Mouse (Mus musculus): ENCODE measurements at regions not wholly inside any gene's neighbourhood (a gene's known extent, or its start where the extent isn't known, plus 50 kb on each side); places are given as distances from the start of the nearest gene placed in this dataset.

DNA sequence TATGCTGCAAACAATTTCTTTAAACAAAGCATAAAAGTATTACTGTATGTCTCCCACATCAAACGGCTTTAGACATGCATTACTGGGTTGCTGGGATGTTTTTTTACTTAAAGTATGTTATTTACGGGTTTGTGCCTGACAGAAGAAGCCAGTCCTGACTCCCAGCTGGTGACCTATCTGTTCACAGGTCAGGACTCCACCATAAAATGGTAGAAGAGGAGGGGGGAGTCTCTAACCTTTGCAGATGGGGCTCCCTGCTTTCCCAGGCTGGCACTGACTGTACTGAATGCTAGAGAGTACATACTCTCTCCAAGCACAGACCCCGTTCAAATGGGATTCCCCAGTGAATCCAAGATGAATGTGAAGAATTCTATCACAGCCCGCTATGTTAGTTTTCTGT is 124.4 kb upstream of the Cadm1 start:
- no peak for ATAC-seq (replicated peaks; ENCODE audit: low FRiP score, low TSS enrichment, low read depth)
- Histone ChIP-seq H3K9ac (ENCODE audit: low read length) (no peak overlapping the region), H3K4me1 (replicated peaks; ENCODE audit: control insufficient read depth, insufficient read depth, low read length) (peaks cover 10% of the 10 kb centered on the region; the same call in 1 of the 2 replicates), H3K27ac (ENCODE audit: low read depth) (no peak overlapping the region), H3K9me3 (ENCODE audit: control insufficient read depth, low read length) (no peaks in the 10 kb centered on the region), H3K4me3 (ENCODE audit: low read depth, low read length) (no peak overlapping the region), H3K36me3 (ENCODE audit: control insufficient read depth, insufficient read depth, low read length) (no peaks in the 10 kb centered on the region), H3K4me2 (ENCODE audit: low read length) (no peak overlapping the region), H3K27me3 (replicated peaks; ENCODE audit: control insufficient read depth, insufficient read depth, low read length) (no peaks in the 10 kb centered on the region)
- no peak for DNase-seq (ENCODE audit: low spot score)
- 64% methylated on average over 4 of the region's 4 CpGs for WGBS

DNA sequence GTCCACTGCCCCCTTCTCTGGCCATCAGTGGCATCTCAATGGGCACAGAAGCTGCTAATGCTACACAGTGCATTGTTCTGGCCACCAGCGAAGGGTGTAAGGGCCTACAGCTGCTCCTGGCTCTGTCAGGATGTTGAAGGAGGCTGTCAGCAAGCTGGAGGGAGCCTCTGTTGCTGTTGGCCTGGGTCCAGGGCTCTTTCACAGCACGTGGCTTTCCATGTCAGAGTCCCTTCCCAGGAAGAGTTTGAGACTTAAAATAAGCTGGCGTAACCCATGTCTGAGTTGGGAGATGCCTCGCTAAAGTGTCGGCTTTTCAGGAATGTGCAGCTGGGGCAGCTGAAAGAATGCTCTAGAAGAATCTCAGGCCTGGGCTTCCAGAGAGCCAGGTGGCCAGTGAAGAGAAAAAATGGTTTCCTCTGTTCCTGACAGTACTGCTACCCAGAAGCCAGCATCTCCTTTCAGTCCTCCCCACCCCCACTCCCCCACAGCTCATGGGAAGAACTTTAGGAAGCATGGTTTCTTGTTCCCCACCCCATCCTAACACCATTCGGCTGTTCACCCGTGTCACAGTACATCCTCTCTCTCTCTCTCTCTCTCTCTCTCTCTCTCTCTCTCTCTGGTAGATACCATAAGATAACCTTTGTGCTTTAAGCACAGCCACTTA is 122.8 kb upstream of the Cadm1 start:
- H3K9ac ChIP-seq (ENCODE audit: low read length), result no peak overlapping the region
- H3K36me3 ChIP-seq (ENCODE audit: control insufficient read depth, insufficient read depth, low read length), result no peaks in the 10 kb centered on the region
- no peaks in the 10 kb centered on the region; the same call in 1 of the 2 replicates for H3K27me3 ChIP-seq (replicated peaks; ENCODE audit: control insufficient read depth, insufficient read depth, low read length)
- ATAC-seq (replicated peaks; ENCODE audit: low FRiP score, low TSS enrichment, low read depth) (peak; percentile 74; the same call in 1 of the 2 replicates), DNase-seq (ENCODE audit: low spot score) (peak; percentile 72)
- no peak overlapping the region for H3K4me3 ChIP-seq (ENCODE audit: low read depth, low read length)
- no peaks in the 10 kb centered on the region for H3K9me3 ChIP-seq (ENCODE audit: control insufficient read depth, low read length)
- H3K4me2 ChIP-seq (ENCODE audit: low read length), result no peak overlapping the region
- WGBS, result 21% methylated on average over 7 of the region's 7 CpGs
- peaks cover 10% of the 10 kb centered on the region; the same call in 1 of the 2 replicates for H3K4me1 ChIP-seq (replicated peaks; ENCODE audit: control insufficient read depth, insufficient read depth, low read length)
- 0 out of 2 replicates have a peak overlapping the region, but pooled peaks have one; percentile 28 for H3K27ac ChIP-seq (ENCODE audit: low read depth)

- no peak overlapping the region for H3K9ac ChIP-seq (ENCODE audit: low read length)
- no peak for ATAC-seq (replicated peaks; ENCODE audit: low FRiP score, low TSS enrichment, low read depth)
- no peaks in the 10 kb centered on the region; the same call in 1 of the 2 replicates for H3K27me3 ChIP-seq (replicated peaks; ENCODE audit: control insufficient read depth, insufficient read depth, low read length)
- no peaks in the 10 kb centered on the region for H3K36me3 ChIP-seq (ENCODE audit: control insufficient read depth, insufficient read depth, low read length)
- peaks cover 10% of the 10 kb centered on the region; the same call in 1 of the 2 replicates for H3K4me1 ChIP-seq (replicated peaks; ENCODE audit: control insufficient read depth, insufficient read depth, low read length)
- no peaks in the 10 kb centered on the region for H3K9me3 ChIP-seq (ENCODE audit: control insufficient read depth, low read length)
- H3K4me3 ChIP-seq (ENCODE audit: low read depth, low read length), result no peak overlapping the region
- WGBS, result 44% methylated on average over 4 of the region's 4 CpGs
- DNase-seq (ENCODE audit: low spot score), result no peak
- H3K4me2 ChIP-seq (ENCODE audit: low read length), result no peak overlapping the region
- no peak overlapping the region for H3K27ac ChIP-seq (ENCODE audit: low read depth)
These were observed 121.9 kb upstream of the Cadm1 start for GRCm38 (mm10) chr9:47408061-47408460.

GRCm38 (mm10) chr9:47409579-47409978 is 120.4 kb upstream of the Cadm1 start:
- ATAC-seq (replicated peaks; ENCODE audit: low FRiP score, low TSS enrichment, low read depth) (no peak), DNase-seq (ENCODE audit: low spot score) (no peak)
- H3K4me2 ChIP-seq (ENCODE audit: low read length), result no peak overlapping the region
- H3K27me3 ChIP-seq (replicated peaks; ENCODE audit: control insufficient read depth, insufficient read depth, low read length), result no peaks in the 10 kb centered on the region; the same call in 1 of the 2 replicates
- no peak overlapping the region for H3K9ac ChIP-seq (ENCODE audit: low read length)
- H3K4me1 ChIP-seq (replicated peaks; ENCODE audit: control insufficient read depth, insufficient read depth, low read length), result peaks cover 10% of the 10 kb centered on the region; the same call in 1 of the 2 replicates
- 89% methylated on average over 6 of the region's 6 CpGs for WGBS
- H3K27ac ChIP-seq (ENCODE audit: low read depth), result no peak overlapping the region
- H3K9me3 ChIP-seq (ENCODE audit: control insufficient read depth, low read length), result no peaks in the 10 kb centered on the region
- H3K36me3 ChIP-seq (ENCODE audit: control insufficient read depth, insufficient read depth, low read length), result no peaks in the 10 kb centered on the region
- no peak overlapping the region for H3K4me3 ChIP-seq (ENCODE audit: low read depth, low read length)

- H3K36me3 ChIP-seq (ENCODE audit: control insufficient read depth, insufficient read depth, low read length), result no peaks in the 10 kb centered on the region
- 38% methylated on average over 2 of the region's 2 CpGs for WGBS
- H3K27me3 ChIP-seq (replicated peaks; ENCODE audit: control insufficient read depth, insufficient read depth, low read length), result no peaks in the 10 kb centered on the region; the same call in 1 of the 2 replicates
- no peaks in the 10 kb centered on the region for H3K4me1 ChIP-seq (replicated peaks; ENCODE audit: control insufficient read depth, insufficient read depth, low read length)
- H3K4me3 ChIP-seq (ENCODE audit: low read depth, low read length), result no peak overlapping the region
- no peak overlapping the region for H3K4me2 ChIP-seq (ENCODE audit: low read length)
- DNase-seq (ENCODE audit: low spot score), result no peak
- H3K27ac ChIP-seq (ENCODE audit: low read depth), result no peak overlapping the region
- ATAC-seq (replicated peaks; ENCODE audit: low FRiP score, low TSS enrichment, low read depth), result no peak
- H3K9me3 ChIP-seq (ENCODE audit: control insufficient read depth, low read length), result no peaks in the 10 kb centered on the region
- H3K9ac ChIP-seq (ENCODE audit: low read length), result no peak overlapping the region
These were observed 117.2 kb upstream of the Cadm1 start for GRCm38 (mm10) chr9:47412786-47413185.

GRCm38 (mm10) chr9:47414350-47414988 is 115.5 kb upstream of the Cadm1 start:
- WGBS, result 82% methylated on average over 8 of the region's 8 CpGs
- ATAC-seq (replicated peaks; ENCODE audit: low FRiP score, low TSS enrichment, low read depth) (no peak), DNase-seq (ENCODE audit: low spot score) (no peak)
- Histone ChIP-seq H3K4me2 (ENCODE audit: low read length) (no peak overlapping the region), H3K27ac (ENCODE audit: low read depth) (no peak overlapping the region), H3K27me3 (replicated peaks; ENCODE audit: control insufficient read depth, insufficient read depth, low read length) (no peaks in the 10 kb centered on the region; the same call in 1 of the 2 replicates), H3K9me3 (ENCODE audit: control insufficient read depth, low read length) (no peaks in the 10 kb centered on the region), H3K4me1 (replicated peaks; ENCODE audit: control insufficient read depth, insufficient read depth, low read length) (no peaks in the 10 kb centered on the region), H3K9ac (ENCODE audit: low read length) (no peak overlapping the region), H3K4me3 (ENCODE audit: low read depth, low read length) (no peak overlapping the region), H3K36me3 (ENCODE audit: control insufficient read depth, insufficient read depth, low read length) (no peaks in the 10 kb centered on the region)

- Histone ChIP-seq H3K36me3 (ENCODE audit: control insufficient read depth, insufficient read depth, low read length) (no peaks in the 10 kb centered on the region), H3K27me3 (replicated peaks; ENCODE audit: control insufficient read depth, insufficient read depth, low read length) (no peaks in the 10 kb centered on the region), H3K4me1 (replicated peaks; ENCODE audit: control insufficient read depth, insufficient read depth, low read length) (0 out of 2 replicates have a peak, but pooled peaks cover 5% of the 10 kb centered on the region), H3K9ac (ENCODE audit: low read length) (no peak overlapping the region), H3K9me3 (ENCODE audit: control insufficient read depth, low read length) (no peaks in the 10 kb centered on the region), H3K27ac (ENCODE audit: low read depth) (no peak overlapping the region), H3K4me3 (ENCODE audit: low read depth, low read length) (no peak overlapping the region), H3K4me2 (ENCODE audit: low read length) (no peak overlapping the region)
- no peak for DNase-seq (ENCODE audit: low spot score)
- no peak for ATAC-seq (replicated peaks; ENCODE audit: low FRiP score, low TSS enrichment, low read depth)
- 33% methylated on average over 9 of the region's 9 CpGs for WGBS
These were observed 107.8 kb upstream of the Cadm1 start for GRCm38 (mm10) chr9:47422151-47422599.

GRCm38 (mm10) chr9:47422741-47423461 is 107.1 kb upstream of the Cadm1 start:
- no peaks in the 10 kb centered on the region for H3K9me3 ChIP-seq (ENCODE audit: control insufficient read depth, low read length)
- no peaks in the 10 kb centered on the region for H3K27me3 ChIP-seq (replicated peaks; ENCODE audit: control insufficient read depth, insufficient read depth, low read length)
- H3K36me3 ChIP-seq (ENCODE audit: control insufficient read depth, insufficient read depth, low read length), result no peaks in the 10 kb centered on the region
- 0 out of 2 replicates have a peak, but pooled peaks cover 5% of the 10 kb centered on the region for H3K4me1 ChIP-seq (replicated peaks; ENCODE audit: control insufficient read depth, insufficient read depth, low read length)
- DNase-seq (ENCODE audit: low spot score) (no peak), ATAC-seq (replicated peaks; ENCODE audit: low FRiP score, low TSS enrichment, low read depth) (no peak)
- no peak overlapping the region for H3K27ac ChIP-seq (ENCODE audit: low read depth)
- H3K4me3 ChIP-seq (ENCODE audit: low read depth, low read length), result no peak overlapping the region
- no peak overlapping the region for H3K4me2 ChIP-seq (ENCODE audit: low read length)
- H3K9ac ChIP-seq (ENCODE audit: low read length), result no peak overlapping the region
- WGBS, result 58% methylated on average over 8 of the region's 8 CpGs
